Mouse (Mus musculus) neural tube, embryonic 14.5 days (tissue): ENCODE measurements around the gene Olfr796. TPM values are rescaled to one million over a fixed set of nuclear protein-coding genes. Genes with fewer than 3 reads are reported as not detected.

Source experiments
- ATAC-seq: fragments of 200-750 bp; cut with Nextera tagmentation; 2 replicates; pipeline ENCODE4 v1.8.0; 2017; ENCODE audit warnings: low read depth, mild to moderate bottlenecking, moderate TSS enrichment, moderate library complexity
- H3K27ac ChIP-seq: fragments of 300-500 bp; sonication (generic); 2 replicates; pipeline ENCODE4 v1.5.1; 2014; ENCODE audit warnings: low read depth, mild to moderate bottlenecking, control low read depth, low read length, moderate library complexity, mixed read lengths
- H3K27me3 ChIP-seq: fragments of 300-500 bp; sonication (generic); 2 replicates; pipeline ENCODE4 v1.6.1; 2014; ENCODE audit warnings: low read length; ENCODE audit not compliant: control insufficient read depth, insufficient read depth
- H3K36me3 ChIP-seq: fragments of 300-500 bp; sonication (generic); 2 replicates; pipeline ENCODE4 v1.6.1; 2014; ENCODE audit warnings: low read length, mixed read lengths; ENCODE audit not compliant: control insufficient read depth, insufficient read depth
- H3K4me1 ChIP-seq: fragments of 300-500 bp; sonication (generic); 2 replicates; pipeline ENCODE4 v1.6.1; 2014; ENCODE audit warnings: low read length; ENCODE audit not compliant: control insufficient read depth, insufficient read depth
- H3K4me2 ChIP-seq: fragments of 300-500 bp; sonication (generic); 2 replicates; pipeline ENCODE4 v1.6.1; 2014; ENCODE audit warnings: mild to moderate bottlenecking, low read depth, low read length, control low read depth
- H3K4me3 ChIP-seq: fragments of 300-500 bp; sonication (generic); 2 replicates; pipeline ENCODE4 v1.5.1; 2014; ENCODE audit warnings: low read depth, low read length, control low read depth, mixed read lengths
- H3K9ac ChIP-seq: fragments of 300-500 bp; sonication (generic); replicated peaks from 2 replicates; pipeline ENCODE4 v1.6.1; 2014; ENCODE audit warnings: low read depth, mild to moderate bottlenecking, control low read depth, low read length, mixed read lengths
- H3K9me3 ChIP-seq: fragments of 300-500 bp; sonication (generic); 2 replicates; pipeline ENCODE4 v1.6.1; 2016; ENCODE audit warnings: low read length; ENCODE audit not compliant: control insufficient read depth
- WGBS: fragments of 180-500 bp; shearing (Covaris S2); extraction: QIAGEN DNeasy Blood & Tissue Kit; methylation state at CpG from one replicate; pipeline ENCODE4 v1.1.7; 2014; 5-methylcytosine and 5-hydroxymethylcytosine counted together
- polyA plus RNA-seq: library from polyadenylated mRNA; unstranded; fragments of >200 nt; fragmentation: Nextera tagmentation; extraction: Ambion mirVana; gene quantifications from 2 replicates; pipeline ENCODE4 v1.2.1, GENCODE M21; 2014

Olfr796 gene
- not detected in 2 replicates for polyA plus RNA-seq

GRCm38 (mm10) chr10:129612470-129612869, at the start of gene Olfr796:
Olfr796 (minus strand) TSS chr10:129612570.
- Histone ChIP-seq H3K27ac (no peak within 1 kb of the TSS), H3K27me3 (no peaks in the 10 kb centered on the region), H3K4me1 (no peaks in the 10 kb centered on the region), H3K9me3 (no peaks in the 10 kb centered on the region), H3K9ac (no peak within 1 kb of the TSS), H3K36me3 (no peaks in the 10 kb centered on the region), H3K4me3 (no peak within 1 kb of the TSS), H3K4me2 (no peak within 1 kb of the TSS)
- 98% methylated on average over 1 of the region's 1 CpGs for WGBS
- ATAC-seq: no peak

GRCm38 (mm10) chr10:129657394-129657793, 45.0 kb upstream of the Olfr796 start, which contains the start of gene Olfr800:
Olfr800 (plus strand) TSS chr10:129657694.
- no peaks in the 10 kb centered on the region for H3K27me3 ChIP-seq
- H3K4me1 ChIP-seq: no peaks in the 10 kb centered on the region

DNA sequence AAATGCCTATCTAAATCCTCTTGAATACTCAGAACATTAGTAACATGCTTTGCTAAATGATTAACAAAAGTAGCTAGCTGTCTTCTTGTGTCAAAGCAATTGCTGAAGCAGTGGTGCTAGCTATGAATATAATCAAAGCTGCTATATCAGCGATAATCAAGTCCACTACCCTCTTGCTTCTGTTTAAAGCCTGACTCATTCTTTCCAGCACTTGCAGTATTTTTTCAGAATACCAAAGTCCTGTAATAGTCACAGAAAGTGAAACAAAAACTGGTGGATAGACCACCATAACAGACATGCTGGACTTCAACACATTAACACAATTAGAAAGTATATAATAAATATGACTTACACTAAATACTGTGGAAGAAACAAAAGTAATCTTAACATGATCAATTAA, 39.4 kb upstream of the Olfr796 start:
- no peaks in the 10 kb centered on the region for H3K27me3 ChIP-seq
- H3K9ac ChIP-seq: no peak overlapping the region
- no peaks in the 10 kb centered on the region for H3K36me3 ChIP-seq
- no peak overlapping the region for H3K27ac ChIP-seq
- ATAC-seq: no peak
- H3K4me2 ChIP-seq: no peak overlapping the region
- H3K4me1 ChIP-seq: no peaks in the 10 kb centered on the region
- H3K4me3 ChIP-seq: no peak overlapping the region
- WGBS: 87% methylated on average over 1 of the region's 1 CpGs
- H3K9me3 ChIP-seq: no peaks in the 10 kb centered on the region

More at GRCm38 (mm10) chr10:129657394-129657793, 45.0 kb upstream of the Olfr796 start, which contains the start of gene Olfr800:
- Histone ChIP-seq H3K9ac (no peak within 1 kb of the TSS), H3K36me3 (no peaks in the 10 kb centered on the region), H3K4me3 (no peak within 1 kb of the TSS), H3K27ac (no peak within 1 kb of the TSS), H3K4me2 (no peak within 1 kb of the TSS), H3K9me3 (no peaks in the 10 kb centered on the region)
- no peak for ATAC-seq

DNA sequence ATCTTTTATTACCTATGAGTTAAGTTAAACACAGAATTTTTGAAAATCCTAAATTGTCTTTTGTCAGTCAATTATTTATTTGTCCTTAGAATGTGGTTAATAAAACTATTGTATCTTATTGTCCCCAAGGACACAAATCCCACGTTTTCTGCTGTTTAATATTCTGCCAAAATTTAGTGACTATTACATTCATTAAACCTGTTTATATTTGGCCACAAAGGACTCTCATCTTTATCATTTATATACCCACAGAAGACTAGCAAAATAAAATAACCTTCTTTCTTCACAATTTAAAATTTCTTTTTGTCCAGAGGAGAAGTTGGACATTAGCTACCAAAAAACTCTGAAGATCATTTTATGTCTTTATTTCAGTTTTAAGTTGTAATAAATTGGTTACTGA, 24.8 kb upstream of the Olfr796 start, which contains the start of gene Olfr799:
Gene Olfr799 (plus strand): TSS at position 301 of the 400 bp plus-strand sequence.
- WGBS: 29% methylated on average over 1 of the region's 1 CpGs
- Histone ChIP-seq H3K27me3 (no peaks in the 10 kb centered on the region), H3K9me3 (no peaks in the 10 kb centered on the region), H3K4me3 (no peak within 1 kb of the TSS), H3K36me3 (no peaks in the 10 kb centered on the region), H3K9ac (no peak within 1 kb of the TSS), H3K4me1 (no peaks in the 10 kb centered on the region), H3K27ac (no peak within 1 kb of the TSS), H3K4me2 (no peak within 1 kb of the TSS)
- no peak for ATAC-seq

GRCm38 (mm10) chr10:129627834-129628233, 15.5 kb upstream of the Olfr796 start, which contains the start of gene Olfr798:
Olfr798 (minus strand) TSS chr10:129627934.
- Histone ChIP-seq H3K9ac (no peak within 1 kb of the TSS), H3K4me3 (no peak within 1 kb of the TSS), H3K9me3 (no peaks in the 10 kb centered on the region), H3K27me3 (no peaks in the 10 kb centered on the region), H3K36me3 (no peaks in the 10 kb centered on the region), H3K27ac (no peak within 1 kb of the TSS), H3K4me2 (no peak within 1 kb of the TSS), H3K4me1 (no peaks in the 10 kb centered on the region)
- no peak for ATAC-seq
- WGBS: 88% methylated on average over 1 of the region's 1 CpGs

DNA sequence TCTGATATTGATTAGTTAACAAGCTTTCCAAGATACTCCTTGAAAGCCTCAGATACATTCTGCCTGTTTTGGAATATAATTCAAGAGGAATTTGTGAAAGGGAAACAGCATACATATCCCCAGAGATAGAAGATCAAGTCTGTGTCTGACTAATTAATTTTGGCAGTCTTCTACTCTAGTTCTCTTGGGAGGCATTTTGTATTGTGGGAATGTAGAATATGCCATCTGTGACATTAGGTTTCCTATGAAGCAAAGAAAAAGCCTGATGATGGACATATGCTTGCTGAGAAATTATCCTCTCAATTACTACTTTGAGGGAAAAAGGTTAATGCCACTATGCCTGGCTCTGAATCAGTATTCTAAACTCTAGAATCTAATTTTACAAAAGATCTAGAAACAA, 10.9 kb upstream of the Olfr796 start:
- no peak for ATAC-seq
- no peaks in the 10 kb centered on the region for H3K36me3 ChIP-seq

GRCm38 (mm10) chr10:129621724-129622123, 9.4 kb upstream of the Olfr796 start:
- no peaks in the 10 kb centered on the region for H3K36me3 ChIP-seq
- no peak overlapping the region for H3K4me2 ChIP-seq
- H3K27ac ChIP-seq: no peak overlapping the region
- WGBS: 11% methylated on average over 1 of the region's 1 CpGs
- no peak for ATAC-seq
- H3K9ac ChIP-seq: no peak overlapping the region
- no peaks in the 10 kb centered on the region for H3K9me3 ChIP-seq
- no peaks in the 10 kb centered on the region for H3K4me1 ChIP-seq
- no peak overlapping the region for H3K4me3 ChIP-seq
- no peaks in the 10 kb centered on the region for H3K27me3 ChIP-seq

More for the DNA sequence above, 10.9 kb upstream of the Olfr796 start:
- no peaks in the 10 kb centered on the region for H3K9me3 ChIP-seq
- no peak overlapping the region for H3K4me3 ChIP-seq
- H3K9ac ChIP-seq: no peak overlapping the region
- H3K4me1 ChIP-seq: no peaks in the 10 kb centered on the region
- H3K27ac ChIP-seq: no peak overlapping the region
- no peak overlapping the region for H3K4me2 ChIP-seq
- no peaks in the 10 kb centered on the region for H3K27me3 ChIP-seq

GRCm38 (mm10) chr10:129577066-129577465, 35.3 kb downstream of the Olfr796 start:
- Histone ChIP-seq H3K4me2 (no peak overlapping the region), H3K9ac (no peak overlapping the region), H3K27me3 (no peaks in the 10 kb centered on the region), H3K27ac (no peak overlapping the region), H3K36me3 (no peaks in the 10 kb centered on the region), H3K4me1 (no peaks in the 10 kb centered on the region), H3K9me3 (no peaks in the 10 kb centered on the region), H3K4me3 (no peak overlapping the region)
- 53% methylated on average over 1 of the region's 1 CpGs for WGBS
- ATAC-seq: no peak

DNA sequence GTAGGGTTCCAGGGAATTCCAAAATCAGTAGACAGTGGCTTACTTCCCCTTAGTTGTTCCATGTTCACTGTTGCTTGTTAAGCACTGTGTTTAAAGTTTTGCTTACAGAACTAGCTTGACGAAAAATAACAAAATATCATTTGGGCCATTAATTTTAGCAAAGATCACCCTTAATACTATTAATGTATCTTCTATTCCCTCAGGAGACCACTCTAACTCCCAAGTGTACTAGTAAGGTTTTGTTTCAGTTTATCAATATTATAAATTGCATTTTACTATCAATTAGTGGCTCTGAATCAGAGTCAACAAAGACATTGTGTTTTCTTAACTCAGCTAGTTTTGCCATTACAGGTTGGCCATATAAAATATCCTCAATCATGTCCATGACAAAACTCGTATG, 45.0 kb downstream of the Olfr796 start, which contains the start of gene Olfr794:
Gene Olfr794 (plus strand): TSS at position 301 of the 400 bp plus-strand sequence.
- 81% methylated on average over 2 of the region's 2 CpGs for WGBS

More for the DNA sequence above, 45.0 kb downstream of the Olfr796 start, which contains the start of gene Olfr794:
- Histone ChIP-seq H3K4me1 (no peaks in the 10 kb centered on the region), H3K4me3 (no peak within 1 kb of the TSS), H3K9me3 (no peaks in the 10 kb centered on the region), H3K27ac (no peak within 1 kb of the TSS), H3K4me2 (no peak within 1 kb of the TSS), H3K36me3 (no peaks in the 10 kb centered on the region), H3K9ac (no peak within 1 kb of the TSS), H3K27me3 (no peaks in the 10 kb centered on the region)
- ATAC-seq: no peak
